Mouse (Mus musculus): ENCODE measurements around the gene Kif17.

Kif17 gene

GRCm38 (mm10) chr4:138343341-138343837 is 93.2 kb downstream of the Kif17 start:
- peak; percentile 49 to 61 for DNase-seq

DNA sequence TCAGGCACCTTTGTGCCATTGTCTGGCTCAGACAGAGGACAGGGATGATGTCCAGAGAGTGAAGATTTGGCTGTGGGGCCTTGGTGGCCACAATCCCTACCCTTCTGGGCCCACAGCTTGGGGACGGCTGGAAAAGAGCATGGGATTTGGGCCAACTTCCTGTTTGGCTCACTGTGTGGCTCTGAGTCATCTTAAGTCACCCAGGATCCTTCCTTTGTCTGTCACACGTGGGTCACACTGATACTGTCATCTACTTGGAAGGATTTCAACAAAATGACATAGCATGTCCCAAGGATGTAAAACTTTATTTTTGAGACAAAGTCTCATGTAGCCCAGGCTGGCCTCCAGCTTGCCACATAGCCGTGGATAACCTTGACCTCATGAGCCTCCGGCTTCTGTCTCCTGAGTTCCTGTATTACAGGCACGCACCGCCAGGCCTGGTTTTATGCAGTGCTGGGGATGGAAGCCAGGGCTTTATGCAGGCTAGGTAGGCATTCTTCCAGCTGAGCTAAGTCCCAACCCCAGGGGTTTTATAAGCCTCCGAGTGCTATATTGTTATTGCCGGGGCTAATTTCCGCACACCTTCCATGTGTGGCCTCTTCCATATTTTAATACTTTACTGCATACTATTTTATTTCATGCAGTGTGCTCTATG is 94.8 kb downstream of the Kif17 start:
- DNase-seq: peak in 1 of 2 experiments; percentile 46

DNA sequence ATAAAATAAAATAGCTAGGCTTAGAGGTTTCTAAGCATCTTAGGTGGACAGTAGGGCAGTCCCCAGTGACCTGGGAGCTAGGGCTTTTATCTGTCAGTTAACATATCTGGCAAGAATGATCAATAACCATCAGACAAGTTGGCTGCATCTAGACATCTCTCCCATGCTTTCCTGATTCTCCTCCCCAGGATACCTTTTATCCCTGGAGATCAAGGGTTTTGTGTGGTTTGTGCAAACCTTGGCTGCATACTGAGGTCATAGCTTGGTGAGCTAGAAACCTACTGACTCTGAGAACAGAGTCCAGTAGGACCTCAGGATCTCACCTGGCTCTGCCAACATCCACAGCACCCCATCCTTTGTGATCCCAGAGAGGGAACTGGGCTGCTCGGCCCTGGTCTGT is 97.0 kb downstream of the Kif17 start:
- no peak for DNase-seq

- DNase-seq: peak; percentile 67 to 70
Measured at GRCm38 (mm10) chr4:138348716-138349115, 98.5 kb downstream of the Kif17 start.

Data from kidney, adult 8-10 months (tissue).